Mouse (Mus musculus) brain, embryonic 14.5 days (tissue): ENCODE results near the gene Zfp106.

Experiments
- CTCF ChIP-seq: fragments of 200-500 bp; IDR thresholded peaks from 2 replicates; pipeline ENCODE4 v1.5.1; 2012; ENCODE audit warnings: inconsistent platforms, mild to moderate bottlenecking, moderate library complexity, borderline replicate concordance; ENCODE audit not compliant: insufficient read depth, insufficient read length; ENCODE audit errors: extremely low read depth
- POLR2A ChIP-seq: fragments of 200-500 bp; IDR thresholded peaks from 2 replicates; pipeline ENCODE4 v1.6.1; 2012; ENCODE audit warnings: mild to moderate bottlenecking, inconsistent platforms, borderline replicate concordance; ENCODE audit not compliant: poor library complexity, insufficient read depth, insufficient read length, severe bottlenecking; ENCODE audit errors: extremely low read depth

DNA sequence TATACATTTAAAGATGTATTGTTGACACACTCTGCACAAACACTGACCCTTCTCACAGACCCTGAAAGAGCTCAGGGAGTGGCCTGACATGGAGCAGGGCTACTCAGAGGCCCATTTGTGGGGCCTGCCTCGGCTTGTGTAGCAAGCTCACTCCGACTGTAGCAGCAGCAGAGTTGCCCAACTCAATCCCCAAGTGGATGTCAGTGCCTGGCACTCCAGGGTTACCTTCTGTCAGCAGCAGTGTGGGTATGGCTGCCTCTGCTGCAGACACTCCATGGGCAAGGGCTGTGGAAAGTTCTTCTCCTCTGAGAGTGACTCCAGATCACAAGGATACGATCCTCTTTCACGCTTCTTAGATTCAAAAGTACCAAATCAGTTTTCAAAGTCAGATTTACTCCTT is 103.4 kb downstream of the Zfp106 start:
- TF ChIP-seq CTCF (no peak), POLR2A (no peak)
